Mouse (Mus musculus): ENCODE measurements around the gene Snrnp35.

The Snrnp35 gene

DNA sequence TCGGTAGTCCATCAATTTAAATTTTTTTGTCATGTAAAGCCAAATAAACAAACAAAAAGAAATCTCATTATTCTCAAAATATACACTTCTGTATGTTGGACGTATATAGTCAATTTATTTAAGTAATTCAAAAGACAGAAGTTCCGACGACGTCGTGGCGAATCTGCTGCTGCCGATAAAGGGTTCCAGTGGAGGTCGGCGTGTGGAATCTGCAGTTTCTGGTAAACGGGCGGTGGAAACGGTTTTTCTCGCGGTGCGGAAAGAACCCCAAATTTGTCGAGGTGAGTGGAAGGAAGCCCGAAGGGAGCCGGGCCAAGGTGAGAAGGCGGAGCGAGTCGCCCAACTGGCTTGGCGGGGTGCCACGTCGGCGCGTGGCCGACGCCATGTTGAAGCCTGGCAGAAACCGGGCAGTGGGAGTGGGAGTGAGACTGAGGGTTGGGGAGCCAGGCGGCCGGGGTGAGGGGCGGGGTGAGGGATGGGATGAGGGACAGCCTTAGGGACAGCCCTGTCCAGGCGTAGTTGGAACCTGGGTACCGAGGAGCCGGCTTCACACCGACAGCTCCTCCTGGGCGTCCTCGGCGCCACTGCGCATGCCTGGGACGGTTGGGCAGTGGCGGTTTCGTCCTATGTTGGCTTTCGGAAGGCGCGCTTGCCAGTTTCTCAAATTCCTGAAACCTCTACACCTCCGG lies at the start of gene Snrnp35:
Gene Snrnp35 (plus strand): TSS at position 169 of the 689 bp plus-strand sequence.
- H3K36me3 ChIP-seq (ENCODE audit: insufficient read depth, low read length), result peaks cover 15% of the 10 kb centered on the region
- H3K4me1 ChIP-seq (replicated peaks; ENCODE audit: low read depth, low read length), result peaks cover 42% of the 10 kb centered on the region
- H3K27me3 ChIP-seq (ENCODE audit: insufficient read depth, low read length), result no peaks in the 10 kb centered on the region
- peak within 1 kb of the TSS; percentile 84 for H3K4me3 ChIP-seq (replicated peaks; ENCODE audit: low read length)
- TF ChIP-seq CTCF (conservative IDR thresholded peaks at IDR 0.05; ENCODE audit: low read length) (no peak), POU5F1 (IDR thresholded peaks at IDR 0.05; ENCODE audit: borderline replicate concordance, low read length) (no peak), NANOG (IDR thresholded peaks at IDR 0.05; ENCODE audit: borderline replicate concordance, low read length) (no peak)
- H3K9me3 ChIP-seq (ENCODE audit: low read length), result no peaks in the 10 kb centered on the region

DNA sequence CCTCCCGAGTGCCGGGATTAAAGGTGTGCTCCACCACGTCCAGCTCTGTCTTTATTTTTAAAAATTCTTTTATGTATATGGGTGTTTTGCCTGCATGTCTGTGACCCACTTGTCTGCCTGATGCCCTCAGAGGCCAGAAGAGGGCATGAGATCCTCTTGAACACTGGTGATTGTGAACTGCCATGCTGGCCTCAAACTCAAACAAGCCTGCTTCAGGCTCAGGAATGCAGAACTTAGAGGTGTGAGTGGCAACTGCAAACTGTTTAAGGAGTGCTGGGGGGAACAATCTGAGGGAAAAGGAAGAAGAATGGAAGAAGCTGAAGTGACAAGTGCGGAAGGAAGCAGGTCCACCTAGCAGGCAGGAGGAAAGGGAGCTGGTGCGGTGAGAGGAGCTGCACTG lies 44.7 kb upstream of the Snrnp35 start:
- Histone ChIP-seq H3K36me3 (ENCODE audit: insufficient read depth, low read length) (peaks cover 14% of the 10 kb centered on the region), H3K4me1 (replicated peaks; ENCODE audit: low read depth, low read length) (peaks cover 34% of the 10 kb centered on the region), H3K27me3 (ENCODE audit: insufficient read depth, low read length) (no peaks in the 10 kb centered on the region), H3K9me3 (ENCODE audit: low read length) (no peaks in the 10 kb centered on the region), H3K4me3 (replicated peaks; ENCODE audit: low read length) (peak overlapping the region; percentile 80)
- TF ChIP-seq POU5F1 (IDR thresholded peaks at IDR 0.05; ENCODE audit: borderline replicate concordance, low read length), result no peak
- no peak for TF ChIP-seq NANOG (IDR thresholded peaks at IDR 0.05; ENCODE audit: borderline replicate concordance, low read length)
- no peak for TF ChIP-seq CTCF (conservative IDR thresholded peaks at IDR 0.05; ENCODE audit: low read length)

DNA sequence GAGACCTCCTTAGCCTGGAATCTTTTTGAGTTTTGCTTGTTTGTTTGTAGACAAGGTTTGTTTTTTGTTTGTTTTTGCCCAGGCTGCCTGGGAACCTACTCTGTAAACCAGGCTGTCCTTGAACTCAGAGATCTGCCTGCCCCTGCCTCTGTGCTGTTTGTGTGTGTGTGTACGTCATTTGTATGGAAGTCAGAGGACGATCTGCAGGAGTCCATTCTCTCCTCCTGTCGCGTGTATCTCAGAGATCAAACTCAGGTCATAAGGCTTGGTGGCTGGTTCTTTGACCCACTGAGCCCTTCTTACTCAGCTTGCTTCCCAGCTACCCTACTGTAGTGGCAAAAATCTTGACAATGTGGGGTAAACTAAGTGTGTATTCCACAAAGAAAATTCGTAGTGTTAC lies 44.2 kb upstream of the Snrnp35 start:
- TF ChIP-seq POU5F1 (IDR thresholded peaks at IDR 0.05; ENCODE audit: borderline replicate concordance, low read length) (no peak), NANOG (IDR thresholded peaks at IDR 0.05; ENCODE audit: borderline replicate concordance, low read length) (no peak), CTCF (conservative IDR thresholded peaks at IDR 0.05; ENCODE audit: low read length) (no peak)
- Histone ChIP-seq H3K9me3 (ENCODE audit: low read length) (no peaks in the 10 kb centered on the region), H3K4me1 (replicated peaks; ENCODE audit: low read depth, low read length) (peaks cover 36% of the 10 kb centered on the region)

DNA sequence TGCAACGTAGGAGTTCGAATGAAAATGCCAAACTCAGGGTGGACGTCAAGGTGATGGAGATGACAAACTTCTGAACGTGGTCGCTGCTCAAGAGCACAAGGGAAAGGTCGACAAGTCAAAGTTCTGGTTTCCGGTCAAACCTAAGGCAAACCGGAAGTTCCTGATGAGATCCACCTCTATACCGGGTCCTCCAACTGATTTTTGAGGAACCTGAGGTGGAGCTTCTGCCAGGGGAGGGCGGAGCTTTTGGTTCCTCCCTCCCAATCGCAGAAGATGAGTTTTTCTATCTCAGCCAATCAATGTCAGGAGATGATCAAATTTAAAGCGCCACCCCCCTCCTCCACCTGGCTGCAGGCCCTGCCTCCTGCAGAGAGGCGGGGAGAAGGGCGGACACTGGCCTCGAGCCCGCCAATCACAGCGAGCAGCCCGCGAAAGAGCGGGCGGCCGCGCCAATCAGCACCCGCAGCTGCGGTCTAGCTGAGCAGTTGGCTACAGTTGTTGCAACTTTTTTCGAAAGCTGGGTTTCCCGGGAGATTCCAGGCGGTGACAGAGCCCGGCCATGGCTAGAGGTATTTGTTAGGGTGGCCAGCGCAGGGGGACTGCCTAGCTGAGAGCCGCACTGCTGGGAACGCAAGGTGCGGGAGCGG lies 43.4 kb upstream of the Snrnp35 start, which contains the start of gene Kmt5a:
Gene Kmt5a (plus strand): TSS at position 484 of the 647 bp plus-strand sequence.
- Histone ChIP-seq H3K4me3 (replicated peaks; ENCODE audit: low read length) (peak within 1 kb of the TSS; percentile 98), H3K4me1 (replicated peaks; ENCODE audit: low read depth, low read length) (peaks cover 44% of the 10 kb centered on the region), H3K36me3 (ENCODE audit: insufficient read depth, low read length) (peaks cover 16% of the 10 kb centered on the region), H3K27me3 (ENCODE audit: insufficient read depth, low read length) (no peaks in the 10 kb centered on the region), H3K9me3 (ENCODE audit: low read length) (no peaks in the 10 kb centered on the region)
- TF ChIP-seq CTCF (conservative IDR thresholded peaks at IDR 0.05; ENCODE audit: low read length), result no peak
- TF ChIP-seq POU5F1 (IDR thresholded peaks at IDR 0.05; ENCODE audit: borderline replicate concordance, low read length), result no peak
- TF ChIP-seq NANOG (IDR thresholded peaks at IDR 0.05; ENCODE audit: borderline replicate concordance, low read length), result no peak

More for the DNA sequence above, 44.2 kb upstream of the Snrnp35 start:
- Histone ChIP-seq H3K36me3 (ENCODE audit: insufficient read depth, low read length) (peaks cover 16% of the 10 kb centered on the region), H3K4me3 (replicated peaks; ENCODE audit: low read length) (peak overlapping the region; percentile 80), H3K27me3 (ENCODE audit: insufficient read depth, low read length) (no peaks in the 10 kb centered on the region)

DNA sequence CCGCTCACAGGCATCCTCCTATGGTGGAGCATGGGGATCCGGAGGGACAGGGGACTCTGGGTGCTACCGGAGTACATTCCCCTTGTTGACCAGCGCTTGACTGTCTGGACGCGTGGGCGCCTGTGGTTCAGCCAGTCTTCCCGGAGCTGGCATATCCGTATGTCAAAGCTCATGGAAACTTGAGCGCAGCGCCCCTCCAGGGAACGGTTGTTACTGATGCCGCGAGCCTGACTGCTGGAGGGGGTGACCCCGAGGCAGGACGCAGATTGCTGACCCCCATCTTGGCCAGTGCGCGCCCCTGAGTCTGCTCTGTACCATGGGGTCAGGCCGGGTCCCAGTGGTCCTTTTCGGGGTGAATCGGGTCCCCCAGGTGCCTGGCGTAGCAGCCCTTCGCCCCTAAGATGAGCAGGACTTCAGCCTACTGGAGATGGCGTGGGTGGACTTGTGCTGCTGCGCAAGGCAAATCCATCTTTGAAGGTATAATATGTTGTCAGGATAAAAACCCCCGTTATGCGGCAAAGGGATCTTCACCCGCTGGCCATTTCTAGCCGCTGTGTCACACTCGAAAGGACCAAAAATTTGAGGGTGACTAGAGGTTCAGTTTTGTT lies 42.7 kb upstream of the Snrnp35 start:
- H3K4me1 ChIP-seq (replicated peaks; ENCODE audit: low read depth, low read length), result peaks cover 49% of the 10 kb centered on the region
- no peaks in the 10 kb centered on the region for H3K9me3 ChIP-seq (ENCODE audit: low read length)
- H3K27me3 ChIP-seq (ENCODE audit: insufficient read depth, low read length), result no peaks in the 10 kb centered on the region
- H3K36me3 ChIP-seq (ENCODE audit: insufficient read depth, low read length), result peaks cover 15% of the 10 kb centered on the region
- no peak for TF ChIP-seq POU5F1 (IDR thresholded peaks at IDR 0.05; ENCODE audit: borderline replicate concordance, low read length)
- TF ChIP-seq CTCF (conservative IDR thresholded peaks at IDR 0.05; ENCODE audit: low read length), result 0 out of 2 replicates have a peak, but pooled peaks have one; percentile 7
- peak overlapping the region; percentile 98 for H3K4me3 ChIP-seq (replicated peaks; ENCODE audit: low read length)

DNA sequence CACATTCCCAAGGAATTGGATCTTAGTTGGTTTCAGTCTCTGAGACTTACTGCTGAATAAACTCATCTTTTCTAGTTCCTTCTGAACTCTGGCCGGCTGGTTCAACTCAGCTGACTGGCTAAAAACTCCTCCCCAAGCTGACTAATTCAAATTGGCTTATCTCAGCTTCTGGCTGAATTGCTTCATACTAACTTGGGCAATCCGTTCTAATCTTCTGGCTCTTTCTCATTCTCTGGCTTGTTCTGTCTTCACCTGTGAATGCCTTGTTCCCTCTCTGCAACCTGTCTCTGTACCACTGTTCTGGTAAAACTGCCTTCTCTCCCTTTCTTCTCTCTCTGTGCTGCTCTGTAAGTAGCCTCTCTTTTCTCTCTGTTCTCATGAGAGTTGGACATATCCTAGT lies 40.3 kb upstream of the Snrnp35 start:
- TF ChIP-seq POU5F1 (IDR thresholded peaks at IDR 0.05; ENCODE audit: borderline replicate concordance, low read length), result no peak
- no peak for TF ChIP-seq NANOG (IDR thresholded peaks at IDR 0.05; ENCODE audit: borderline replicate concordance, low read length)
- TF ChIP-seq CTCF (conservative IDR thresholded peaks at IDR 0.05; ENCODE audit: low read length), result no peak
- H3K9me3 ChIP-seq (ENCODE audit: low read length), result no peaks in the 10 kb centered on the region
- H3K4me1 ChIP-seq (replicated peaks; ENCODE audit: low read depth, low read length), result peaks cover 65% of the 10 kb centered on the region

DNA sequence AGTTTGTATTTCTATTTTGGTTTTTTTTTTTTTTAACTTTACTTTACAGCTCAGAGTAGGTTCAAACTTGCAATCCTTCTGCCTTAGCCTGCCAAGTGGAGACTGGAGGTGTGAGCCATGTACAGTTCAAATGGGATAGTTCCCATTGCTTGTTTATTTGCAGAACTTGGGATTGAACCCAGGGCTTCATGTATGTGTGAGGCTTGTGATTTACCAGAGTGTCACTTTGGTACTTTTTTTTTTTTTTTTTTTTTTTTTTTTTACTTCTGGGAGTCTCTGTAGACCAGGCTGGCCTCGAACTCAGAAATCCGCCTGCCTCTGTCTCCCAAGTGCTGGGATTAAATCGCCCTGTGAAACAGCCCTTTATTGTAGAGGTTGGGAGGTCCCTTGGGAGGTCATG lies 38.7 kb upstream of the Snrnp35 start:
- no peak for TF ChIP-seq POU5F1 (IDR thresholded peaks at IDR 0.05; ENCODE audit: borderline replicate concordance, low read length)
- no peak for TF ChIP-seq CTCF (conservative IDR thresholded peaks at IDR 0.05; ENCODE audit: low read length)
- TF ChIP-seq NANOG (IDR thresholded peaks at IDR 0.05; ENCODE audit: borderline replicate concordance, low read length), result no peak
- Histone ChIP-seq H3K4me1 (replicated peaks; ENCODE audit: low read depth, low read length) (peaks cover 69% of the 10 kb centered on the region), H3K27me3 (ENCODE audit: insufficient read depth, low read length) (no peaks in the 10 kb centered on the region), H3K4me3 (replicated peaks; ENCODE audit: low read length) (peak overlapping the region; percentile 86), H3K36me3 (ENCODE audit: insufficient read depth, low read length) (peaks cover 39% of the 10 kb centered on the region), H3K9me3 (ENCODE audit: low read length) (no peaks in the 10 kb centered on the region)

More for the DNA sequence above, 40.3 kb upstream of the Snrnp35 start:
- Histone ChIP-seq H3K4me3 (replicated peaks; ENCODE audit: low read length) (no peak overlapping the region), H3K27me3 (ENCODE audit: insufficient read depth, low read length) (no peaks in the 10 kb centered on the region), H3K36me3 (ENCODE audit: insufficient read depth, low read length) (peaks cover 23% of the 10 kb centered on the region)

Measured in E14TG2a.4 (cell line).